Mouse (Mus musculus) CD4-positive, CD25-positive, alpha-beta regulatory T cell, adult 4 months (primary cell): ENCODE results near the gene Gm9495. TPM values are rescaled to one million over a fixed set of nuclear protein-coding genes. Genes with fewer than 3 reads are reported as not detected.
"Not testable (repeated sequence)": the region's sequence is repeated elsewhere in the genome, so short reads cannot be mapped to it uniquely, and the experiment has no call there.

Experiments
- ATAC-seq: one replicate; pipeline ENCODE4 v1.8.0; 2017
- polyA plus RNA-seq, 2 experiments: library from polyadenylated mRNA; unstranded; fragments of 100-300 nt; shearing (Covaris generic); gene quantifications; one replicate each; pipeline ENCODE4 v1.2.1; 2017

The Gm9495 gene
- not detected for polyA plus RNA-seq

GRCm38 (mm10) chr8:69453465-69453864, at the start of gene Gm9495:
Gene Gm9495 (minus strand): TSS chr8:69453565.
- ATAC-seq: not testable (repeated sequence)

GRCm38 (mm10) chr8:69474946-69475345, 21.6 kb upstream of the Gm9495 start:
- ATAC-seq: not testable (repeated sequence)

- ATAC-seq: not testable (repeated sequence)
Measured at GRCm38 (mm10) chr8:69420018-69420417, 33.3 kb downstream of the Gm9495 start.

GRCm38 (mm10) chr8:69414326-69414725, 39.0 kb downstream of the Gm9495 start:
- no peak for ATAC-seq

- no peak for ATAC-seq
Measured at GRCm38 (mm10) chr8:69404768-69405167, 48.6 kb downstream of the Gm9495 start.

- no peak for ATAC-seq
Measured at GRCm38 (mm10) chr8:69399956-69400443, 53.4 kb downstream of the Gm9495 start.

- no peak for ATAC-seq
Measured at GRCm38 (mm10) chr8:69399181-69399955, 54.0 kb downstream of the Gm9495 start.

- ATAC-seq: no peak
Measured at GRCm38 (mm10) chr8:69396196-69396595, 57.2 kb downstream of the Gm9495 start.

GRCm38 (mm10) chr8:69395050-69395789, 58.1 kb downstream of the Gm9495 start:
- peak; percentile 100 for ATAC-seq

GRCm38 (mm10) chr8:69384361-69384760, 69.0 kb downstream of the Gm9495 start:
- no peak for ATAC-seq

Other genes with a start within 250 kb of the Gm9495 start
- 10 to 100 TPM; 15.8 to 21.8 TPM for gene Zfp930, start 244.5 kb downstream of the Gm9495 start, polyA plus RNA-seq
- 10 to 100 TPM; 36.7 to 37.4 TPM for gene D130040H23Rik, start 182.5 kb downstream of the Gm9495 start, polyA plus RNA-seq
- not detected for gene Gm7697, start 69.4 kb upstream of the Gm9495 start, polyA plus RNA-seq
- gene Zfp868, start 172.0 kb upstream of the Gm9495 start, polyA plus RNA-seq: 10 to 100 TPM; 34.9 to 47.5 TPM
- under 1 TPM; 0.89 to 0.95 TPM for gene Zfp964, start 200.9 kb upstream of the Gm9495 start, polyA plus RNA-seq